Mouse (Mus musculus) left cerebral cortex, postnatal 36 days (tissue): ENCODE data around the gene Duox1. TPM values are rescaled to one million over a fixed set of nuclear protein-coding genes. Genes with fewer than 3 reads are reported as not detected.

Experiments used
- DNase-seq, 2 experiments: peaks; one replicate each; pipeline ENCODE4 v3.0.0; 2021 to 2022; ENCODE audit warnings: low spot score in 2 of 2, mixed read lengths in 1 of 2
- intact Hi-C: fragments of 180-260 bp; cut with DNase I; formaldehyde crosslinking; loops from one replicate; pipeline ENCODE4 v1.15.1; 2025
- total RNA-seq, 2 experiments: library from RNA; stranded (reverse); gene quantifications; 2 replicates each; pipeline ENCODE4 v1.2.3; 2021

Duox1 gene
- total RNA-seq, result under 1 TPM in 1 of 2 experiments, not detected in 1; 0.05 TPM

DNA sequence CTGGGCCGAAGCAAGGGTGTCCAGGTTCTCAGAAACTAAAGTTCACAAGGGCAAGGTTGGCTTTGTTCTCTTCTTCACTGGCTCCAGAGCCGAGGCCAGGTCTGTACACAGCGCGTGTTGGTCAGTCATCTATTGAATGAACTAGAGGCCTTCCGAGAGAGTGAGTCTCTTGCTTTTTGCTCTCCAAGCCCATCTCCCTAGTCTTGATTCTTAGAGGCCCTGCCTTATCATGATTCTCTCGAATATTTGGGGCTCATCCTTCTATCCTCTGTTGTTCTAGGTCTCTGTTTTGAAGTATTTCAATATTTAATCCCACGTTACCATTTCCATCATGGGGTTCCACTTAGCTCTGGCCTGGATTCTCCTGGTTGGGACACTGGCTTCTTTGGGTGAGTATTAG is at the start of gene Duox1:
TSS of gene Duox1 (plus strand) at position 301 of the 400 bp plus-strand sequence.
- DNase-seq, result no peak
- intact Hi-C loops, result no loop called here

DNA sequence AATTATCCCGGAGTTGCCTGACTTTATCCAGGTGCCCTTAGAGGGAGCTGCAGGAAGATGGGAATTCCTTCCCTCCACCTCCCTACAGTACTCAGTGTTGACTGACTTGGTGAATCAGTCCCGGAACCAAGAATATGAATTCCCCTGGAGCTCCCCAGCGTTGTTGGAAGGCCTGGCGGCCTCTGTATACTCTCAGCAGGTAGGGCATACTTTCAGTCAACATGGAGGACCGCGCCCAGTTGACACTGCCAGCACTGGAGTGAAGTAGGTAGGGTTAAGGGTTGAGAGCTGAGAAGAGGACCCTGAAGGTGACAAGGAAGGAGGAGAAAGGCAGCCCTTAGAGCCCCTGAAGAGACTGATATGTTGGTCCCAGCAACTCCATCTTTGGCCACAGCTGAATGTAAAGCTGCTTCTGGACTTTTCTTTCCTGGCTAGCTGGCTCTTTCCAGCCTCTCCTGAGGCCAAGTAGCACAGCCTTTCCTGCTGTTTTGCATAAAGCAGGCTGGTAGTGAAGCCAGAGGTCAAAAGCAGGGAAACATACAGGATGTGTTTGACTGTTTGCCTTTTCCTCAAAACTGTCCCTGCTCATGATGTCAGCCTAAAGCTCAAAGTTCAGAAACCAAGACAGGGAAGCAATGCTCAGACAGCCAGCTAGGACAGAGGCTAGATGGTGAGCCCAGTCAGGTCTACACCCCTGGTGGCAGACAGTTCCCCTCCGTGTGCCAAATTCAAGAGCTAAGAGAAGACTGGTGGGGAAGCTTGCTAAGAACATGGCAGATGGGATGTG is 48.9 kb upstream of the Duox1 start:
- intact Hi-C loops, result no loop called here

DNA sequence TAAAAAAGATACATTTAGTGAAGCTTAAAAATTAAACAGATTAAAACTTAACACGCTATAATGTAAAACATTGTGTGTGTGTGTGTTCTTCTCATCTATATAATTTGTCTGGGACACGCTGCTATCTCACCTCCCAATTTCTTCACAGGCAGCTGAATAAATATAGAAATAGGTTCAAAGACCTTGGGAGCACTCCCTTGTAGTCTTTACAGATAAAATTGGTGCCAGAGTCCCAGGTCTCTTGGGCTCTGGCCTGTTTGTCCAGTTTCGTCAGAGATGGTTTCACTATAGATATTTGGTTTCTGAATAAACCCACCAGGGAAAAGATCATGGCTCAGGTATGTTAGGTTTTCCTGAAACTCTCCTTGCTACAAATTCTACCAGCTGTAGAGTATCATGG is 36.7 kb upstream of the Duox1 start:
- intact Hi-C loops, result no loop called here

More for the DNA sequence above, 48.9 kb upstream of the Duox1 start:
- no peak for DNase-seq

DNA sequence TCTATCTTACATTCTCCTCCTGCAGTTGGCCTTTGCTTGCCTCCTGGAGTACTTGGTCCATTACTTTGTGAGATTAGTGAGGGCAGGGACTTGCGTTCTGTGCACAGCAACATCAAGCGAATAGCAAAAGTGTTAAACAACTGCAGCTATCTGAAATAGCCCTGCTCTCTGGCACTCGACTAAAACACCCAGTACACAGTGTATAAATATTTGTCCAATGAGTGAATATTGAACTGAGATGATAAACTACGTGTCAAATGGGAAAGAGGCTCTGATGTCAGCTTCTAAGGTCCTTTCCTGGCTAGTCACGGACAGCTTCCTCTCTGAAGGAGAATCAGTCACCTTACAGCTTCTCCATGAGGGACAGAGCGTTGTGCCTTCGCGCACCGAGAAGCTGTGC is 31.4 kb upstream of the Duox1 start:
- DNase-seq, result no peak
- intact Hi-C loops, result no loop called here

More for the DNA sequence above, 36.7 kb upstream of the Duox1 start:
- no peak for DNase-seq

DNA sequence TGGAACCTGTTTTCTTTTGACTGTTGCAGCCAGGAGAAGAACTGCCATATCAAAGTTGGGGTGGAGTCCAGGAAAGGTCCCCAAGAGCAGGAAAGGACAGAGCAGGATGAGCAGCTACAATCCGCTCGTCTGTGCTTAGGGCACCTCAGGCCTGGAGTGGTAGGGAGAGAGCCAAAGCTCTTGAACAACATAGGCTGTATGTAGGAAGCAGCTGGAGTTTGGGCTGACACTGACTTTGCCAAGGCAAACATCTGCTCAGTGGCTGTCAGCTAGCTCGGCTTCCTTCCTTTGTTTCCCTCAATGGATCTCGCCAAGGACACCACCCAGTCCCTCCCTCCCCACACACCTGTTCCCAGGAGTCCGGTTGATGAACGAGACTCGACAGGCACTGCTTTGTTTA is 29.3 kb upstream of the Duox1 start:
- DNase-seq, result no peak
- intact Hi-C loops, result no loop called here

DNA sequence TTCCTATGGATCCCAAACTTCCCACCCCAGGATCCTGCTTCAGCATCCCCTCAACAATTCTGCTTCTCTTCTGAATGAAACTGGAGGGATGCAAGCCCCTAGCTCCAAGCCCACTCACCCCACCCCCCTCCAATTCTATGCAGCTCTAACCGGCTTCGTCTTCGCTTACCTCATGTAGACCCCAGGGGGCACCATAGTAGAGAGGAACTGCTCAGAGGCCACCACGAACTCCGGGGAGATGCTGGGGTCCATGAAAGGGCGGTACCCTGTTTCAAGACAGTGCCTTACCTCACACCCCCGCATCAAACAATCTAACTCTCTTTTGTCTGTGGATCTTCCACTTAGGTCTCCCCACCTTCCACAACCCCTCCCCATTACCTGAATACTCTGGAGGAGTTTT is 20.6 kb upstream of the Duox1 start:
- intact Hi-C loops, result no loop called here
- DNase-seq, result no peak

DNA sequence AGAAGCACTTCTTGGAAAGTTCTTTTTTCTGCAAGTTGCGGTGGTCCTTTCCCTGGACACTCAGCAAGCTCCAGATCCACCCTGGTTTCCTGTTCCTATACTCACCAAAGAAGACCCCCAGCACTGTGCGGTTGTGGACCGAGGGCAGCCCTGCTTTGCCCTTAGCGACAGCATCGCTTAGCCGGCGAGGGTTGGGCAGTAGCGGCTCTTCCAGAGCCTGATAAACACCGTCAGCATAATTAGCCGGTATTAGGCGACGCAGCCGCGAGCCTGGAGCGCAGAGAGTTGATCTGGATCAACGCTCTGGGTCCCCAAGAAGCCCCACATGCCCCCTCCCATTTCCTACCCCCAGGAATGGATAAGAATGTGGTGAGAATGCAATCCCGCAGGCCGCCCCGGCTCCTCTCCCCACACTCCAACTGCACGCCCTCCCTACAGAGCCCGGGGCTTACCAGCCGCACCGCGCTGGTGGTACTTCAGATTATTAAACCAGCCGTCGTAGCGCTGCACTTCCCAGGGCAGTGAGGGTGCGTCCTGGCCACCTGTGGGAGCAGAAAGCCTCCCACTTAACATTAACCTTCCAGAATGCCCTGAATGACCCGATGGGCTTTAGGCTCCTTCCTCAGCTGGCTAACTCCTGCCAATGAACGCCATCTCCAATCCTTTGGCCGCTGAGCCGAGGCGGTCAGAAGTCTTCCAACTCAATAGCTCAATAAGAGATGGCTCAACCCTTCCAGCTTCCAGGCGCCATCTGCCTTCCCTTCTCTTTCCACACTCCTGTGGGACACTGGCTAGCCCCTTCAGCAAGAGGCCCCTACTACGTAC is 18.0 kb upstream of the Duox1 start:
- intact Hi-C loops, result no loop called here
- no peak for DNase-seq

DNA sequence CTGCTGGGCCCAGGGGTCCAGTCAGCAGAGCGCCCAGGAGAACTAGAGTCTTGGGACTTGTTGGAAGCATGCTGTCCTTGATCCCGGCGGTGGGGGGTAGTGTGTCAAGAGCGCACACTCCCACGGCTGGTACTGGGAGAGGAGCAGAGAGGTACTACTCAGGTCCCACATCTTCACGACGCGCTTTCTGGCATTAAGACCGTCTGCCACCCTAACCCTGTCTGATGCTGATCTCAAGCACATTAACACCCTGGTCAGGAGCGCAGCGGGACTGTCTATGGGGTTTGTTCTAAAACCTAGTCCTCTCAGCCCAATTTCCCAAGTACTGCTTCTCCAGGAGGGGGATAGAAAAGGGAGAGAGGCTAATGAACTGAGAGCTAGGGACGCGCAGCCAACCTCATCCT is 17.4 kb upstream of the Duox1 start, which contains the start of gene Duox2:
TSS of gene Duox2 (minus strand) at position 354 of the 404 bp plus-strand sequence.
- intact Hi-C loops, result no loop called here

DNA sequence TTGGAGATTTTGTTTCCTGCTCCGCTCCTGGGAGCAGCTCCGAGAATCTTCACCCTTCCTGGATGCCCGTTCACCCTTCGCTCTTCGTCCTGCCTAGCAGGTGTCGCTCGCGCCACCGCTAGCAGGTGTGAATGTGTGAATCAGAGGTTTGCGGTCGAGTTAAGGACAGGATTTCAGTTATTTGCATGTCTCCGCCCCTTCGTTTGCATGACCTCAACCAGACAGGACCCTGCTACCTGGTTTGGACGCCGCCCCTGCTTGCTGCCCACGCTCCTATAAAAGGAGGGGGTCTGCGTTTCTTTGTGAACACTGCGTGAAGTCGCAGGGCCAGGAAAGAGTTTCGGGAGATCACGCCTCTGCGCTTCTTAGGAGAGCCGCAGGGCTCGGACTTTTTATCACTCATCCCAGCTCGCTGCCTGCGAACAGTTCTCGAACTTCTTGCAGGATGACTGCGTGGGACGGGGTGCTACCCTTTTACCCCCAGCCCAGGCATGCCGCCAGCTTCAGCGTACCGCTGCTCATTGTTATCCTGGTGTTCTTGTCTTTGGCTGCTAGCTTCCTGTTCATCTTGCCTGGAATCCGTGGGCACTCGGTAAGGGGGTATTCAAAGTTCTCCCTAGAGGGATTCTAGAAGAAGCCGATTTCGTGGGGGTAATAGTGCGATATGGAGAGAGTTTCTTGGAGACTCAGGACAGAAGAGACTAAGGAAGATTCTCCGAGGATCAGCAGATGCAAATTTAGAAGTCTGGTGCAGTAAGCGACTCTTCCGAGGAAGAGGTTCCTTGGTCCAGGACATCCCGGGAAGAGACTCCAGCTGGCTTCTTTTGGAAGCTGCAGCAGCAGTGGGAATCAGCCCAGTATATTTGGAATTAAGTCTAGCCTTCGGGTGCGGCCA is 16.6 kb upstream of the Duox1 start, which contains the start of gene Duoxa2:
TSS of gene Duoxa2 (plus strand) at position 305 of the 895 bp plus-strand sequence.
- intact Hi-C loops, result no loop called here
- DNase-seq, result no peak

More for the DNA sequence above, 17.4 kb upstream of the Duox1 start, which contains the start of gene Duox2:
- DNase-seq, result no peak

DNA sequence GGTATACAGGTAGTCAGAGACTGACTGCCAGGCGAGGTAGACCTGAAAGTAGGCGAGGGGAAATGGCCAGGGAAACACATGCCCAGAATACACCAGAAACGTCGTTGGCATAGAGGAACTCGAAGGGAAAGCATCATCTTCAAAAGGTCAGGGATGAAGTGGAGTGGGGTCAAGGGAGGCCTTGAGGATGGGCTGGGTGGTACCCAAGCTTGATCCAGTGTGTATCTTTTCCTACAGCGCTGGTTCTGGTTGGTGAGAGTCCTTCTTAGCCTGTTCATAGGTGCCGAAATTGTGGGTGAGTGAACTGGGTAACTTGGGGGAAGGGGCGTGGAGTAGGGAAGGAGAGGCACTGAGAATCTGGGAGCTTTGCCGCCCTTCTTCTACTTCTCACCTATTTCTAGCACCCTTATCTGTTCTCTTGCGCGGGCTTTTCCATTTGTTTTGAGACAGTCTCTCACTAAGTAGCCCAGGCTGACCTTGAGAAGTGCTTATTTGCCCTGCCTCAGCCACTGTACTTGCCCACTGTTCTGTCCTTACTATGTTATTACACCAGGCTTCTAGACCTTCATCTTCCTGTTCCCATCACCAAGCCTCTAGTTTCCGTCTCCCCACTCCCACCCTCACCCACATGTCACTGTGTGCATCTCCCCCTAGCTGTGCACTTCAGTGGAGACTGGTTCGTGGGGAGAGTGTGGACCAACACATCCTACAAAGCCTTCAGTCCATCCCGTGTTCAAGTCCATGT is 15.4 kb upstream of the Duox1 start:
- no peak for DNase-seq
- intact Hi-C loops, result loop anchor here (5.0 kb wide), 1 partner anchor 108 kb away; no protein-coding TSS in a partner anchor

DNA sequence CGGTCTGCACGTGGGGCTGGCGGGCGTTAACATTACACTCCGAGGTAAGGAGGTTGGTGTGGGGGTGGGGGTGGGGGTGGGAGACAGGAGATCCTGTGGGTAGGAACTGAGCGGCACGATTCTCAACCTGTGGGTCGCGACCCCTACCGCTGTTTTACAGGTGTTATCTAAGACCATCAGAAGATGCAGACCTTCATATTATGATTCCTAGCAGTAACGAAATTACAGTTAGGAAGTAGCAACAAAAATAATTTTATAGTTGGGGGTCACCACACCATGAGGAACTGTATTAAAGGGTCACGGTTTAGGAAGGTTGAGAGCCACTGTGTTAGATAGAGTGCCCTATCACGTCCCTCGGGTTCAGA is 14.8 kb upstream of the Duox1 start:
- intact Hi-C loops, result loop anchor here (5.0 kb wide), 1 partner anchor 108 kb away; no protein-coding TSS in a partner anchor
- no peak for DNase-seq

DNA sequence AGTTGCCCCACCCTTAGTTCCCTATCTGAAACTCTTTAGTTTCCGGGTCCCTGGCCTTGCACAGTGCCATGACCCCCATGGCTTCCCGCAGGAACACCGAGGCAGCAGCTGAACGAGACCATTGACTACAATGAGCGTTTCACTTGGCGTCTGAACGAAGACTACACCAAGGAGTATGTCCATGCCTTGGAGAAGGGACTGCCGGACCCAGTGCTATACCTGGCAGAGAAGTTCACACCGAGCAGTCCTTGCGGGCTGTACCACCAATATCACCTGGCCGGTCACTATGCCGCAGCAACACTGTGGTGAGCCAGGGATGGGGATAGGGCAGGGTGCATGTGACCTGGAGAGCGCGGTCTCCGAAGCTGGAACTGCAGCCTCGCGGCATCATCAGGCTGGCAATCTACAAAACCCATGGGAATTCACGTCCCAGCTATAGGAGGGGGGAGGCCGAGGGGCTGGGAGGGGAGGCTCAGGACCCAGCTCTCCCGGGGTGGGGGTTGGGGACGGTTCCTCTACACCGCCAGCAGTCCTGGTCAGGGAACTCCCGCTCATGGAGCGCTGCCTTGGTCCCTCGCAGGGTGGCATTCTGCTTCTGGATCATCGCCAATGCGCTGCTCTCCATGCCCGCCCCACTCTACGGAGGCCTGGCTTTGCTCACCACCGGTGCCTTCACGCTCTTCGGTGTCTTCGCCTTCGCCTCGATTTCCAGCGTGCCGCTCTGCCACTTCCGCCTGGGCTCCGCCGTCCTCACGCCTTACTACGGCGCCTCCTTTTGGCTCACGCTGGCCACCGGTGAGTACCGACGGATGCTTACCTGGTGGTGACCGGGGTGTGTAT is 14.2 kb upstream of the Duox1 start:
- intact Hi-C loops, result loop anchor here (5.0 kb wide), 1 partner anchor 109 kb away; no protein-coding TSS in a partner anchor
- peak; percentile 26 to 36 for DNase-seq

DNA sequence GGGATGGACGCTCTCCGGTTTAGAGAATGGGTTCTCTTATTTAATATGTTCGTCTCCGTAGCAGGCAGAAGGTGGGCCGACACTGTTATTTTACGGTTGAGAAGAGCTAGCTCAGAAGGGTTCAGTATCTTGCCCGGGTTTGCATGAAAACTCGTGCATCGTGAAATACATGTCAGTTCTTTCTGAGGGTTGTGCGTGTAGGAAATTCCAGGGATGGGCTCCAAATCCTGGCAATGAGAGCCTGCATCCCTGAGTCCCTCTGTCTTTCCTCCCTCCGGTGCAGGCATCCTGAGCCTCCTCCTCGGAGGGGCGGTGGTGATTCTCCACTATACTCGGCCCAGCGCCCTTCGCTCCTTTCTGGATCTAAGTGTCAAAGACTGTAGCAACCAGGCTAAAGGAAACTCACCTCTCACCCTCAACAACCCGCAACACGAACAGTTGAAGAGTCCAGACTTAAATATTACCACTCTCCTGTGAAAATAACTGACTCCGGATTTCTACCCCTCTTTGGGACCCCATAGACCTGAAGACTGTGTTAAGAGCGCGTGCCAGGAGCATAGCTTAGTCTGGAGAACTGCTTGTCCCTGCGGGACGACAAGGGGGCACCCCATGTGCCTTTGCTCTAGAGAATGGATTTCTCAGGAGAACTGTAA is 13.4 kb upstream of the Duox1 start:
- DNase-seq, result no peak
- intact Hi-C loops, result loop anchor here (5.0 kb wide), 1 partner anchor 110 kb away; no protein-coding TSS in a partner anchor

DNA sequence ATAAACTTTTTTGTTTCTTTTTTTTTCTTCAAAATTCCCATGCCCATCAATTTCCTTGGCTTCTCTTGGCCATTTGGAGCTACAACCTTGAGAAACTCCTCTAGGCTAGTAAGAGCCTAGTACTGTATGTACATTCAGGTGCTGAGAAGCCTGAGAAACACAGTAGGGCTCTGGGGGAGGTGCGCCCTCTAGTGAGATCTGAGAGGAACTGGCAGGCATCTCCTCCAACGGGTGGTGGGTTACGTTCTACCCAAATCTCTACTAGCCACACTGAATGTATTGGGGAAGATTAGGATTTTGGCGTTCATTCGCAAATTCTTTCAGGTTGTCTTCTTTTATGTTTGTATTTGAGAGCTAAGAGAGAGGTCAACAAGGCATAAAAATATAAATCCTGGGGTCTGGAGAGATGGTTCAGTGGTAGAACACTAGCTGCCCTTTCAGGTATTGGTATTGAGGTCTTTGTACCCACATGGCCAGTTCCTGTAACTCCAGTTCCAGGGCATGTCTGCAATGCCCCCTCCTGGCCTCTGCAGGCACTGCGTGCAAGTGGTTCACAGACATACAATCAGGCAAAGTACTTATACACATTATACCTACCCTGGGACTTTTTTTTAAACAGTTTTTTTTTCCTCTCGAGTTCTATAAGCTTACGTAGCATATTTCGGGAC is 12.8 kb upstream of the Duox1 start:
- intact Hi-C loops, result loop anchor here (5.0 kb wide), 1 partner anchor 110 kb away; no protein-coding TSS in a partner anchor

DNA sequence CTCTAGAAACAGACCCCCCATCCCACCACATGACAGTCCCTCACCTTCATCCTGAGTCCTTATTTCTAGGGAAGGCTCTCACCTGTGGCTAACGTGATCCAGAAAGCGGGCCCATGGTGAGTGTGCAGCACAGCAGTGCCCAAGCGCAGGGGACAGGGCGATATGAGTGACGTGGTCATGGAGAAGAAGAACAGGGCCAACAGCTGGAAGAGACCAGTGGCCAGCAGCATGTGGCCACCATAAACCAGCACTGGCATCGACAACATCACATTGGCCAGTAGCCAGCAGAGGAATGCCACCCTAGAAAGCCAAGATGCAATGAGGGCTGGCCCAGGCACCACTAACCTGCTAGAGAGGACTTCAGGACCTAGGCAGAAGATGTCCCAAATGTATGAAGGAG is 10.9 kb upstream of the Duox1 start:
- no peak for DNase-seq

More for the DNA sequence above, 12.8 kb upstream of the Duox1 start:
- DNase-seq, result peak; percentile 36 to 46

DNA sequence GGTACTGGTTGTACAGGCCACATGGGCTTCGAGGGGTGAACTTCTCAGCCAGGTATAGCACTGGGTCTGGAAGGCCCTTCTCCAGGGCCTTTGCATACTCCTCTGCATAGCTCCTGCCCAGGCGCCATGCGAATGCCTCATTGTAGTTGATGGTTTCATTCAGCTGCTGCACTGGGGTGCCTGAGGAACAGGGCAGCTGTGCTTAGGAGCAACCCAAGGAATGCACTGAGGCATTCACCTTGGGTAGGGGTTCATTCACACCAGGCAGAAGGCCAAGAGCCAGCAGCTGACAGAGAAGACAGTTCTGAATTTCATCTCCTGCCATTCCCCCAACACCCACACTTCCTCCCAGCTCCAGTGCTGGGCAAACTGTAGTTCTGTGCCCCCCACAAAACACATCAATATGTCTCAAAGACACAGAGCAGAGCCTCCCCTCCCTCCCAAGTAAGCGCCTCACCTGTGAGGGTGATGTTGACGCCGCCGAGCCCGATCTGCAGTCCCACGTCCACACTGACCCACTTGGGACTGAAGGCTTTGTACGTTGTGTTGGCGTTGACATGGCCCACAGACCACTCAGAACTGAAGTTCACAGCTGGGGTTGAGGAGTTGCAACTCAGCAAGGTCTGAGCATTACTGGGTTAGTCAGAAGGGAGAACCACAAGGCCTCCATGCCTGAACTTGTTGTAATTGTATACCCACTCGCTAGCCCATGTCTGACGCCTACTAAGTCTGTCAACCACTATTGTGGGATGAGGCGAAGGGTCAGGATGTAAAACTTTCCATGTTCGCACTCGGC is 10.2 kb upstream of the Duox1 start:
- no peak for DNase-seq
- intact Hi-C loops, result loop anchor here (5.0 kb wide), 1 partner anchor 72 kb away; no protein-coding TSS in a partner anchor

More for the DNA sequence above, 10.9 kb upstream of the Duox1 start:
- intact Hi-C loops, result loop anchor here (5.0 kb wide), 1 partner anchor 112 kb away; no protein-coding TSS in a partner anchor
